Comparison of ENCODE assay signal across 29 mouse cellular contexts in the genomic region with DNA sequence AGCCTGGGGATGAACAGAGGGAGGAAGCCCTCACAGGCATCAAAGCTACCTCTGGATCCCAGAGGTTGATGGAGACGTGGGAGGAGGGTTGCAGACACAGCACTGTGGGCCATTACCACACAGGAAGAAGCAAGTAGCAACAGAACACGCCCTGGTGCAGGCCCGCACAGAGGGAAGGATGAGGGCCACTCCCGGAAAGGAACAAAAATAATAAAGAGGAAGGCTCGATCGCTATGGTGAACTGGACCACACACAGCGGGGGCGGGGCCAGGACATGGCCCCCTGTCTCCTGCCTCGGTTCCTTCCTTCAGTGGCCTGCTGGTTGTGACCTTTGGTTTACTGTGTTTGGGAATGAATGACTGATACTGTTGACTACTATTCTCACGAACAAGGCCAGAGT. TPM values are rescaled to one million over a fixed set of nuclear protein-coding genes. Genes with fewer than 3 reads are reported as not detected.
A peak's percentile ranks its signal among the peaks of the same experiment; 100 is the strongest.
DNase-seq lines count a peak whose midpoint lies in the region; ATAC-seq and TF ChIP-seq lines count a peak whose summit lies in the region.
"Had no signal": no experiment of that assay in that cellular context is flagged by ENCODE, and none has a peak within 500 bp of the region (broad histone marks: within the 10 kb centered on the region; RNA-seq: fewer than 3 reads in every experiment).

No protein-coding gene starts in this region.

- DNase-seq in kidney, adult 11 months = no peak
- peak; percentile 94 for DNase-seq in R1 (ENCODE audit: low read depth, low spot score)
- DNase-seq in right cerebral cortex, postnatal 25 days = no peak
- DNase-seq in urinary bladder, postnatal 10 days (ENCODE audit: low spot score) = no peak
- no peak for DNase-seq in left cerebral cortex, postnatal 4 days
- DNase-seq: adrenal gland, postnatal 14 days; cerebellum, adult 2 months; cerebellum, postnatal 10 days; embryo, embryonic 11 days; forebrain, postnatal 0 days; gastrocnemius, postnatal 14 days; heart, adult 11 months; heart, postnatal 10 days; heart, postnatal 4 days; kidney, adult 8-10 months had no signal

- H3K9ac ChIP-seq in kidney, embryonic 15.5 days = no peak overlapping the region
- H3K9ac ChIP-seq: embryonic facial prominence, embryonic 12.5 days; forebrain, embryonic 12.5 days; forebrain, postnatal 0 days; hindbrain, embryonic 12.5 days had no signal

- WGBS in kidney, embryonic 15.5 days = 65% methylated on average over 10 of the region's 10 CpGs

- no peak for ATAC-seq in kidney, embryonic 15.5 days (replicated peaks; ENCODE audit: low FRiP score)
- peak; percentile 66 for ATAC-seq in monocyte, adult 5-6 weeks (replicated peaks; ENCODE audit: insufficient number of reproducible peaks, low FRiP score, low TSS enrichment, poor library complexity, severe bottlenecking)
- ATAC-seq: activated CD4-positive, CD25-positive, alpha-beta regulatory T cell, adult 4 months; forebrain, postnatal 0 days; hindbrain, postnatal 0 days; Patski had no signal

- intact Hi-C loops in left cerebral cortex, postnatal 4 days (cut with DNase I) = no loop called here

- no peaks in the 10 kb centered on the region for H3K27me3 ChIP-seq in kidney, embryonic 15.5 days
- H3K27me3 ChIP-seq: CH12.LX; embryonic facial prominence, embryonic 12.5 days; forebrain, embryonic 12.5 days; hindbrain, embryonic 12.5 days; Patski had no signal

- H3K4me2 ChIP-seq in kidney, embryonic 15.5 days = no peak overlapping the region
- H3K4me2 ChIP-seq: embryonic facial prominence, embryonic 12.5 days; forebrain, embryonic 12.5 days; hindbrain, embryonic 12.5 days had no signal

- peaks cover 28% of the 10 kb centered on the region for H3K36me3 ChIP-seq in kidney, embryonic 15.5 days

- H3K9me3 ChIP-seq in kidney, embryonic 15.5 days (replicated peaks) = no peaks in the 10 kb centered on the region
- H3K9me3 ChIP-seq: embryonic facial prominence, embryonic 12.5 days; forebrain, embryonic 12.5 days; heart, embryonic 10.5 days; hindbrain, embryonic 12.5 days had no signal

- no peak for TF ChIP-seq CTCF in bone marrow macrophage, adult 2 months (IDR thresholded peaks at IDR 0.05; ENCODE audit: low read depth, low read length)

- peak overlapping the region; percentile 20; the same call in 1 of the 2 replicates for H3K27ac ChIP-seq in kidney, embryonic 15.5 days
- peak overlapping the region; percentile 43 for H3K27ac ChIP-seq in bone marrow macrophage, adult 2 months (ENCODE audit: insufficient read depth, low read depth, low read length)
- H3K27ac ChIP-seq: embryonic facial prominence, embryonic 12.5 days; forebrain, embryonic 12.5 days; heart, embryonic 10.5 days; hindbrain, embryonic 12.5 days; hindbrain, postnatal 0 days had no signal

- no peak overlapping the region for H3K4me3 ChIP-seq in kidney, embryonic 15.5 days (replicated peaks)
- H3K4me3 ChIP-seq in bone marrow macrophage, adult 2 months (ENCODE audit: insufficient read depth, low read length) = no peak overlapping the region
- H3K4me3 ChIP-seq: embryonic facial prominence, embryonic 12.5 days; forebrain, embryonic 12.5 days; heart, embryonic 10.5 days; hindbrain, embryonic 12.5 days had no signal

- TF ChIP-seq POLR2A in bone marrow macrophage, adult 2 months (IDR thresholded peaks at IDR 0.05; ENCODE audit: borderline replicate concordance, low read depth, low read length) = no peak

- 0 out of 2 replicates have a peak, but pooled peaks cover 7% of the 10 kb centered on the region for H3K4me1 ChIP-seq in kidney, embryonic 15.5 days
- H3K4me1 ChIP-seq in bone marrow macrophage, adult 2 months (ENCODE audit: control insufficient read depth, insufficient read depth, low read length) = peaks cover 28% of the 10 kb centered on the region
- H3K4me1 ChIP-seq: forebrain, embryonic 12.5 days had no signal

RNA-seq across cellular contexts. Expression of gene Rpl7l1, which starts 17.2 kb away (rescaled TPM):
- 179 and 189 TPM in 2 replicates for polyA plus RNA-seq in kidney, embryonic 15.5 days (2015; fragmentation: Nextera tagmentation; extraction: Ambion mirVana)
- 75.3 and 83.5 TPM in 2 replicates for polyA plus RNA-seq in bone marrow macrophage, adult 2 months (2012; ENCODE audit: insufficient read depth, insufficient read length, missing spikeins)
- total RNA-seq in monocyte, adult 5-6 weeks (2017) = 87.5 to 121 TPM (median 88.0 TPM) in 3 replicates
- total RNA-seq in left cerebral cortex, postnatal 4 days (2021) = 10 to 100 TPM; 47.3 to 58.3 TPM

RNA-seq across cellular contexts. Expression of gene 2310039H08Rik, which starts 27.2 kb away (rescaled TPM):
- polyA plus RNA-seq in kidney, embryonic 15.5 days (2015; fragmentation: Nextera tagmentation; extraction: Ambion mirVana) = 75.6 and 80.0 TPM in 2 replicates
- 6.1 and 7.2 TPM in 2 replicates for polyA plus RNA-seq in bone marrow macrophage, adult 2 months (2012; ENCODE audit: insufficient read depth, insufficient read length, missing spikeins)
- total RNA-seq in monocyte, adult 5-6 weeks (2017) = 4.2 to 8.7 TPM (median 4.2 TPM) in 3 replicates
- 10 to 100 TPM; 18.7 to 21.1 TPM for total RNA-seq in left cerebral cortex, postnatal 4 days (2021)

RNA-seq across cellular contexts. Expression of gene Ptcra, which starts 36.2 kb away (rescaled TPM):
- 0.33 and 0.64 TPM in 2 replicates for polyA plus RNA-seq in kidney, embryonic 15.5 days (2015; fragmentation: Nextera tagmentation; extraction: Ambion mirVana)
- polyA plus RNA-seq in bone marrow macrophage, adult 2 months (2012; ENCODE audit: insufficient read depth, insufficient read length, missing spikeins) = not detected in 2 replicates
- 0.38 TPM in 1 of 3 replicates, not detected in the others for total RNA-seq in monocyte, adult 5-6 weeks (2017)
- not detected for total RNA-seq in left cerebral cortex, postnatal 4 days (2021)
- total RNA-seq: adrenal gland, adult 18-20 months; common myeloid progenitor, adult 5-6 weeks; forebrain, postnatal 0 days; gastrocnemius, adult 18-20 months; gastrocnemius, postnatal 14 days; heart, postnatal 10 days; heart, postnatal 4 days; hindbrain, postnatal 0 days had no signal
- polyA plus RNA-seq: activated CD4-positive, CD25-positive, alpha-beta regulatory T cell, adult 4 months had no signal

RNA-seq across cellular contexts. Expression of gene Cnpy3, which starts 47.7 kb away (rescaled TPM):
- polyA plus RNA-seq in kidney, embryonic 15.5 days (2015; fragmentation: Nextera tagmentation; extraction: Ambion mirVana) = 79.3 and 83.5 TPM in 2 replicates
- 134 and 146 TPM in 2 replicates for polyA plus RNA-seq in bone marrow macrophage, adult 2 months (2012; ENCODE audit: insufficient read depth, insufficient read length, missing spikeins)
- total RNA-seq in monocyte, adult 5-6 weeks (2017) = 88.2 to 109 TPM (median 106 TPM) in 3 replicates
- 10 to 100 TPM; 50.8 to 53.2 TPM for total RNA-seq in left cerebral cortex, postnatal 4 days (2021)

RNA-seq across cellular contexts. Expression of gene Bicral, which starts 58.6 kb away (rescaled TPM):
- 4.2 and 4.9 TPM in 2 replicates for polyA plus RNA-seq in kidney, embryonic 15.5 days (2015; fragmentation: Nextera tagmentation; extraction: Ambion mirVana)
- polyA plus RNA-seq in bone marrow macrophage, adult 2 months (2012; ENCODE audit: insufficient read depth, insufficient read length, missing spikeins) = 11.3 and 11.8 TPM in 2 replicates
- 15.0 to 38.1 TPM (median 25.2 TPM) in 3 replicates for total RNA-seq in monocyte, adult 5-6 weeks (2017)
- total RNA-seq in left cerebral cortex, postnatal 4 days (2021) = 10 to 100 TPM; 42.2 to 45.3 TPM
